Mouse (Mus musculus) WW6 (cell line): ENCODE measurements around the gene Dnali1.

Source experiments
- DNase-seq: peaks from one replicate; pipeline ENCODE4 v3.0.0-alpha.2; 2013; ENCODE audit warnings: low read depth, low spot score

The Dnali1 gene

DNA sequence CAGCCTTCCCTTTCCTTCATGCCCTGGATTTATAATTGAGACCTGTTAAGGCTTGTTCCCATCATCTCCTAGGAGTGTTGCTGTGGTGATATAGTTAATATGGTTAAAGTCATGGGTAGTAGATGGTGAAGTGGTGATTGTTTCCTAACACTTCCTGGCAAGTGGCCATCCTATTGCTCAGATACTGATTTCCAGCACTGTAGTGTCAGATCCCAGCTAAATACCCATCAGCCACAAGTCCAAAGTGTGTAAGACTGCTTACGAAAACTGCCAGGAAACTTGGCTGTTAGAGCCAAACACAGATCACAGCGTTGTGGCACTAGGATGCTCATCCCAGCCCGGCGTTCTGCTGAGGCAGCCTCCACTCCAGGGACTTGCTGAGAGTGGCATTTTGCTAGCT is 31.2 kb downstream of the Dnali1 start:
- DNase-seq, result no peak

DNA sequence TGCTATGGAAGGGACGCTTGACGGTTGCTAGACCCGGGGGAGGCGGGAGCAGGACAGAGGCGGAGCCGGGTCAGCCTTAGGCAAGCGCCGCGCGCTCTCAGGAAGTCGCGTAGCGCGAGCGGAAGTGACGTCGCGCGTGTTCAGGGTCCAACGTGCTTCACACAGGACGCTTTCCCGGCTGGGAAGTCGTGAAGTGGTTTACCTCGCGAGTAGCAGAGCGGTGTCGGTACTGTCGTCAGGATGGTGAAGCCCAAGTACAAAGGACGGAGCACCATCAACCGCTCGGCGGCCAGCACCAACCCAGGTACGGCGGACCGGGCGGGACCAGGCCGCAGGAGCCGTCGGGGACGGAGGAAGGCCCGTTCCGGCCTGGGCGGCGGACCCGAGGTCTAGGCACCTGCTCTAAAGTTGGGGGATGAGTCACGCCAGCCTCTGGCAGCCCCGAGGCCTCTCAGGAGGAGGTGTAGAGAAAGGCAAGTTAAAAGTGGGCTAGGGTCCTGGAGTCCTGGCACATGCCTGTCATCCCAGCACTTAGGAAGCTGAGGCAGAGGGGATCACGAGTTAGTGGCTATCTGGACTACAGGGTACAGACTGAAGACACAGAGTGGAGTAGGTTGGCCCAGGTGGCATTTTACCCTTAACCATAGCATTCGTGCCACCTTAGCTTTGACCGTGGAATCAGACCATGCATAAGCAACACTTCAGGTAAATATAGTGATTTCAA is 35.5 kb downstream of the Dnali1 start:
- peak; percentile 84 for DNase-seq

DNA sequence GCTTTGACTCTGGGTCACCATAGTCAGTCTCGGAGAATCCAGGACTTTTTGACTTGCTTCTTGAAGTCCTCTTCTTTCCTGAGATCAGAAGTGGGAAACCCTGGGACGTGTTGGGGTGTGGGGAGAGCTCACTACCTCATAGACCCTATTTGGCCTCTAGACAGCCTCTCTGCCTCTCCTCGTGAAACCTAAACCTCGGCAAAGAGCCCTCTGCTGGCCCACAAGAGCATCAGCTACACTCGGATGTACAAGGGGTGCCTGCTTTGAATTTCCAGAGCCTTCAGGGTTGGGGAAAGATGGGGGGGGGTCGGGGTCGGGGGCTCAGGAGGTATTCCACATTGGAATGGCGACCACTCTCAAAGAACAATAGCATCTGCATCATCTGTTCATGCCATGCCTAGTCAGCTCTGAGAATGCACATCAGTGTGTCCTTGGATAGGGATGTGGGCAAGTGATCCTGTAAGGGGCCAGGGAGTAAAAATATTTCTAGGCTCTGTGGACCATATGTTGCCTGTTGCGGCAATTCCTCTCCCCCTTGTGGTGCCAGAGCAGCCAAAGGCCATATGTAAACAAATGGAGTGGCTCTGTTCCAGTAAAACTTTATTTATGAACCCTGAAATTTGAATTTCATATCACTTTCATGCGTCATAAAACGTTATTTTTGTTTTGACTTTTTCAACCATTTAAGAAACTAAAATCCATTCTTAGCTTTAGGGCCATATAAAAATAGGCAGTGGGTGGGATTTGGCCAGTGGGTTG is 44.5 kb downstream of the Dnali1 start:
- no peak for DNase-seq

DNA sequence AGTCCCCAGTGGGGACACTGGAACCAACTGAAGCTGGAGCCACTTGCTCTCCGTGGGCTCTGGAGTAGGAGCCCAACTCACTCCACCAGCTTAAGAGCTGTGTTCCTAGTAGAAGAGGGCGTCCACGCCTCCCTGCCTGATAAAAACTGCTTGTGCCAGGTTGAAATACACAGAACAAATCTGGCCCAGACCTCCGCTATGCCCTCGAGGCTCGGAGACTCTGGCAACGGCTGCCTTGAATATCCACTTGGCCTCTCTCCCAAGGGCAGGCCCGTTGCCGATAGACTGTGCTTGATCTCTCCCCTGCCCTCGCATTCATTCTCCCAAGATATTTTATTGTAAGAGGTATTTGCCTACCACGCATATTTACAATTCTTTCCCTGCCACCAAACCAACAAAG is 48.1 kb downstream of the Dnali1 start:
- no peak for DNase-seq

DNA sequence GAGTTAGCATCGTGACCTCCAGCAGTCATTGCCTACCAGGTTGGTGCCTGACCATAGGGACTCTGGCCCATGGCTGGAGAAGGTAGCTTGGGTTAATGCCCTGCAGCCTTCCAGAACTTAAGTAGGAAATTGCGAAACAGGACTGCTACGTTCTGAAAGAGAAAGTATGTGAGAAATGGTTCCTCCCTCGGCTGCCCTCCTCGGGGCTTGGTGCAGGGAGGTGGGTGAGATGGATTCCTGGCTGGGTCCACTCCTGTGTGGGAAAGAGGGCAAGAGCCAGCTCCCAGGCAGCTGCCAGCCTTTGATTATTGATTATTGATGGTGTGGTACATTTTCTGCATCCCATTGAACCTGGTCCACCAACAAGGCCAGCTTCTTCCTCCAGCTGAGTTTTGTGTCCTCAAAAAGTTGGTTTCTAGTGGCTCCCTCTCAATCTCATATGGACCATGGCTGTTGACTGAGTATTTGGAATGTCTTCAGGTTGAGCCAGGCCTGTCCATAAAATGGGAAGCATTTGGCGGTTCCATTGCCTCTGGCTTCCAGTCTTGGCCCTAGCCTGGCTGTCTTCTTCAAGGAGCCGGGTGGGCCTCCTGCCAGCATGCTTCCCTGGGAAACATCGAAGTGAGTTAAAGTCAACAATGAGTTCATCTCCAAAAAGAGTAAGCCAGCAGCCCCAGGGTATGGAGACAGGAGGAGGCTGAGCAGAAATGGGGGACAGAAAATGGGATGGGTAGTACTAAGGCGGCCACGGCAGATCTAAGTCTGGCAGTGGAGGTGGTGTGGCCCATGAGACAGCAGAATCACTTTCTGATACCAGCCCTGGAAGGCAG is 49.5 kb downstream of the Dnali1 start, which contains the start of gene Gnl2:
Gnl2 (plus strand) TSS at position 780 of the 830 bp plus-strand sequence.
- DNase-seq, result no peak

DNA sequence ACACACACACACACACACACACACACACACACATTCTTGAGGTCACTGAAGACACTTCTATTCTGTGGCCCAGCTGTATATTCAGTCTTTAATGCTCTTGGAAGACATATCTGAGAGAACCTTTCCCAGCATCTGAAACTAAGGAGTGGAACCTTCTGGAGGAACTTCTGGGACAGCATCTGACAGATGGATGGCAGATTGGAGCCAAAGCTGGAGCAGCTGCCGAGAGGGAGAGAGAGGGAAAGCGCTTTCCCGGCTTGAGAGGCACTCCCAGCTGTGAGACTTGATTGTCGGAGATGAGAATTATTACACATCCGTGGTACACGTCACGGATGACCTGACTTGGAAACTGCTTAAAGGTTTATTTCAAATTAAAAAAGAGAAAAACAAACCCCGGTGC is 56.8 kb downstream of the Dnali1 start:
- no peak for DNase-seq

DNA sequence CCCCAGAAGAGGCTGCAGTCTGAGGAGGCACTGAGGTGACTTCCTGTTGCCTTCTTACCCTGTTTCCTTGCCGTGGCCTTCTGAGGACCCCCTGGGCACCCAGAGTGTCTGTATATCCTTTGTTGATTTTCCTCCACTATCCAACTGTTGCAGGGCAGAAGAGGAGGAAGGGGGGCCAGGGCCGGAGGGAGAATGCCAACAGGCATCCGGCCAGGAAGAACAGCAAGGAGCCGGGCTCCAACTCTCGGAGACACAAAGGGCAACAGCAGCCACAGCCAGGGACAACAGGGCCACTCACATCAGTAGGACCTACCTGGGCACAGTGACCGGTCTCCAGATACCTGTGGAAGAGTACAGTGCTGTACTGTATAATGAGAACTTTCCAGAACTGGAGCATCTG is 57.3 kb downstream of the Dnali1 start:
- no peak for DNase-seq

DNA sequence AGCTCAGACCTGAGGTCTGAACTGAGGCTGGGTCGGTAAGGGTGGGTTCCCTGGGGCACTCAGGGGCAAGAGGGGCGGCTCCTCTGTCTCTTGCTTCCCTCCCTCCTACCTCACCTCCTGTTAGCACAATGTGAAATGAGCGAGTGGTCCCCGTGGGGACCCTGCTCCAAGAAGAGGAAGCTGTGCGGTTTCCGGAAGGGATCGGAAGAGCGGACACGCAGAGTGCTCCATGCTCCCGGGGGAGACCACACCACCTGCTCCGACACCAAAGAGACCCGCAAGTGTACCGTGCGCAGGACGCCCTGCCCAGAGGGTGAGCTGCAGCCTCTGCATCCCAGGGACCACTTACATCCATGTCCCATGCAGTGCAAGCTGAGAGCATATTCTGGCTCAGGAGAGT is 58.0 kb downstream of the Dnali1 start:
- DNase-seq, result no peak
